Mouse (Mus musculus): Measurements from ENCODE around the gene Akr1c19.
"Not testable (repeated sequence)": the region's sequence is repeated elsewhere in the genome, so short reads cannot be mapped to it uniquely, and the experiment has no call there.

Akr1c19 gene

DNA sequence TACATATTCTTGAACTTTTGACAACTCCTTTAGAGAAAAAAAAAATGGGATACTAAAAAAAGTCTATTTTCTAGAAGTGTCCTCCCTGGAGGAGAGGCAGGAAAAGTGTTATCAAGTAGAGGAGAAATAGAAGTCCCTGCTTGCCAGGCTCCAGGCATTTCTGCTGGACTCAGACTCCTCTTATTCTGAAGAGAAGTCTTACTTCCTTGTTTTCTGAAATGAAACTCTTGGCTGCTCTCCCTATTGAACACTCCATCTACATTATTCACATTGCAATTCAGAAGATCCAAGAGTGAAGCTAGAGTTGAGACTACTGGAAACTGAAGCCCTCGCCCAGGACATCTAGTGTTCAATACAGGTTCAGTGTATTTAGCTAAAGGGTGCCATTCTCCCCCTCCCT lies at the start of gene Akr1c19:
Gene Akr1c19 (plus strand): TSS at position 260 of the 400 bp plus-strand sequence.
- DNase-seq (ENCODE audit: low read depth in 2 of 2, low spot score in 2 of 2): no peak

DNA sequence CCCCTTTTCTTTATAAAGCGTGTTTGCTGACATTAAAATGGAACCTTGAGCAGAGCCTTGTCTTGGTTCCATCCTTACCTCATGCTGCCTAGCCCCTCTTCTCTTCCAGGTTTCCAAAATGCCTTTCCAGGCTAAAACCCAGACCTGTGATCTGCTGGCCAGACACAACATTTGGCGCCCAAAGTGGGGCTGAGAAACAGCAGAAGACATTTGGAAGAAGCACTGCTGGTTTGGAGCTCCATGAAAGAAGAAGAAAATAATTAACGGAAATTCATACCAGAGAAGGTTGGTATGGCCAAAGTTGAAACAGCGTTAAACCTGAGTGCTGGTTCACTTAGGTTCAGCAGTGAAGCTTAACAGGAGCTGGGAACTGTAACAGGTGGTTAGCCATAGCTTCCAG lies 47.2 kb upstream of the Akr1c19 start:
- DNase-seq (ENCODE audit: low read depth in 2 of 2, low spot score in 2 of 2): not testable (repeated sequence)

DNA sequence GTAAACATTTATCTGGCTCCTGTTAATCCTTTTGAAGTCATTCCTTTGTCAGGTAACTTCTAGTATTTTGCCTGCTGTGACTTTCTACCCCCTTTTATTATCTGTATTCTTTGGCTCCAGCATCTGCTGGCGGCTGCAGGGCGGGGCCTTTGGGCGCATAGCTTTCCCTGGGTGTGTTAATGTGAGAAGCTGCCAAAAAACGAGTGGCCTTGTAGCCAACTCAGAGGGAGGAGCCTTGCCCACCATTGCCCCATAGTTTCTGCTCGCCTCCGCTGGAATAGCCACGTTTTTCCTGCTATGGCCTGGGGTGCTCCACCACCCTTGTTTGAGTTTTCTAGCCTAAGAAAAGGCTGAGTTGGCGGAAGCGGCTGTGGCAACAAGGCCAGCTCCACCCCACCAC lies 45.4 kb upstream of the Akr1c19 start:
- no peak for DNase-seq (ENCODE audit: low read depth in 2 of 2, low spot score in 2 of 2)

DNA sequence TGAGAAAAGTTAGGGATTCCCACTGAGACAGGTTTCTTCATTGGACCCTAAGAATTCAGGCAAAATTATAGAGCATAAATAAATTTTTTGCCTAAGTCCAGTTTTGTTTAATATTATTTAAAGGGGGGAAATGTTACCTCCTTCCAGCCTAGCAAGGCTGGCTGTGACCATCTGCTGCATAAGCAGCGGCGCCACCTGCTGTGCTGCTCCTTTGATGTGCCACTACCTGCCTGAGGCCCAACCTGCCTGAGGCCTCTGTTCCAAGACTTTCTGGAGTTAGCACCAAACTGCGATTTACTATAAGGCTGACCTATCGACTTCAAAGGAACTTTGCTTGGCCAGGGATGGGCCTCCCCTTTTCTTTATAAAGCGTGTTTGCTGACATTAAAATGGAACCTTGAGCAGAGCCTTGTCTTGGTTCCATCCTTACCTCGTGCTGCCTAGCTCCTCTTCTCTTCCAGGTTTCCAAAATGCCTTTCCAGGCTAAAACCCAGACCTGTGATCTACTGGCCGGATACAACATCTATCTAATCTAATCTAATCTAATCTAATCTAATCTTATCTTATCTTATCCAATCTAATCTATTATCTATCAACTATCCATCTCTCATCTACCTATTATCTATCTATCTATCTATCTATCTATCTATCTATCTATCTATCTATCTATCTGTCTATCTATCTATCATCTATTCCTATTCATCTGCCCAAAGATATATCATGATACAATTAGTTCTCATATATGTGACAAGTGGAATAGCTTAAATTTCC lies 41.7 kb upstream of the Akr1c19 start:
- DNase-seq (ENCODE audit: low read depth in 2 of 2, low spot score in 2 of 2): not testable (repeated sequence)

DNA sequence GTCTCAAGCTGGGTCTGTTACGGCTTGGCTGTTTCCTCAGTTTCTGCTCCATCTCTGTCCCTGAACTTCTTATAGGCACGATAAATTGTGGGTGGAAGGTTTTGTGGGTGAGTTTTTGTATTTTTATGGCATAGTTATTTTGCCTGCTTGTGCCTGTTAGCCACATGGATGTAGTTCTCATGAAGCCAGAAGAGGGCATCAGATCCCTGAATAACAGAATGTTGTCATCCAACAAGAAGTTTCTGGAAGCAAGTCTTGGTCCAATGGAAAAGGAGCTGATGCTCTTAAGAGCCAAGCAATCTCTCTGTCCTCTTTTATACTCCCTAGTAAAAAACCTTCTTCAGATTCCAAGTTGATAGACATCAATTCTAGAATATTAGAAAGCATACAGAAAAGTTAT lies 40.3 kb upstream of the Akr1c19 start:
- no peak for DNase-seq (ENCODE audit: low read depth in 2 of 2, low spot score in 2 of 2)

DNA sequence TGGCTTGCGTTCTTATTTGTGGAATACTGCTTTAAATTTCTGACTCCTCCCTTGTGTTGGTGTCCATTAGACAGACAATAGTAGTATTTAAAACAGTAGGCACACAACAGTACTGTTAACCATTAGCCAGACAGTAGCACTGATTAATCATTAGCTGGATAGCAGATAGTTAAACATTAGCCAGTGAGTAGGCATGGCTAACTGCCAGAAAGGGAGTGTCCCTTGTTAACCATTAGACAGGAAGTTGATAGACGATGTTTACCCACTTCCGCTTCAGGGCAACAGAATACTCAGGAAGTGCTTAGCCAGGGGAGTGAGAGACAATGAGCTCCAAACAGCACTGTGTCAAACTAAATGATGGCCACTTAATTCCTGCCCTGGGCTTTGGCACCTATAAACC lies 37.6 kb upstream of the Akr1c19 start, which contains the start of gene Akr1c13:
Gene Akr1c13 (plus strand): TSS at position 247 of the 400 bp plus-strand sequence.
- DNase-seq (ENCODE audit: low read depth in 2 of 2, low spot score in 2 of 2): peak in 1 of 2 experiments; percentile 8

DNA sequence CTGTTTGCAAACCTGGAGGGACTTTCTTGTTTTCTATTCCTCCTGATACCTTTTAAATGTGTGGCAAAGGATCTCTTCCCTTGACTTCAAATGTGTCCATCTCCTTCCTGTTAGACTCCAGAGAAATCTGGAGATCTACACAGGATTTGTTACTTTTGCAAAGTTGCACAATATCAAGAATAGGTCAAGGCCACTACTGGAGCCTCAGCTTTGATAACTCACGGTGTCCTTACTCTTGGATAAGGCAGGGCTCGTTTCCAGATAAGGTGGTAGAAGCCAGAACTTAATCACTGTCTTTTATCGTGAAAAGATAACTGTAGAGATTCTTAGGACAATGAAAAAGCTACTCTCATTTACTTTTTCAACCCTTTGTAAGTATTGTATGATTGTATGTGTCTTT lies 36.0 kb upstream of the Akr1c19 start:
- DNase-seq (ENCODE audit: low read depth in 2 of 2, low spot score in 2 of 2): no peak

DNA sequence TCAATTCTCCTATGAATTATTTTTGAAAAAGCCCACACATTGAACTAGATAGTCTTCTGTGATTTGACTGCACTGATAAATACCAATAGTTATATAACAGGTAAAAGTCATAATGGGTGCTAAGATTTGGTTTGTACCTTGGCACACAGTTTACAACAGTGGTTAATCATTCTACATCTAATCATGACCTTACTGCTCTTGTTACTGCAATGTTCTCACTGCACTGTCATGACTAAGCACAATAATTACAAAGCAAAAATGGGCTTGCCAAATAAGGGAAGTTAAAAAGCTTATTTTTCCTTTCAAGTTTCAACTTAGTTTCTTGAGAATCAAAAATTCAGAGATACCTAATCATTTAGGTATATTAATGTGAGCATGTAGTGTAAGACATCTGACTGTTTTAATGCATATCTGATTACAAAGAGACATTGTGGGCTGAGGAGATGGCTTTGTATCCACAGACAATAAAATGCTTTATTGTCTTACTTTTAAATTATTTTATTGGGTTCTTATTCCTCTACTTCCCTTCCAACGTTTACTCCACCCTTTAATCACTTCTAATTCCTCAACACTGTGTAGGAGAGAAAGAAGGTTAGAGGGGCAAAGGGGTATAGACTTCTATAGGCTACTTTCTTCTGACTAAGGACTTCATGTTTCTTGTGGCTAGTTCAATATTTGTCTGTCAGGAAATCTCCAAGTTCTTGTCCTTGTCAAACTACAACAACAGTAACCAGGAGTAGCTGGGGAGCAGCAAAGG lies 22.2 kb upstream of the Akr1c19 start:
- DNase-seq (ENCODE audit: low read depth in 2 of 2, low spot score in 2 of 2): no peak

DNA sequence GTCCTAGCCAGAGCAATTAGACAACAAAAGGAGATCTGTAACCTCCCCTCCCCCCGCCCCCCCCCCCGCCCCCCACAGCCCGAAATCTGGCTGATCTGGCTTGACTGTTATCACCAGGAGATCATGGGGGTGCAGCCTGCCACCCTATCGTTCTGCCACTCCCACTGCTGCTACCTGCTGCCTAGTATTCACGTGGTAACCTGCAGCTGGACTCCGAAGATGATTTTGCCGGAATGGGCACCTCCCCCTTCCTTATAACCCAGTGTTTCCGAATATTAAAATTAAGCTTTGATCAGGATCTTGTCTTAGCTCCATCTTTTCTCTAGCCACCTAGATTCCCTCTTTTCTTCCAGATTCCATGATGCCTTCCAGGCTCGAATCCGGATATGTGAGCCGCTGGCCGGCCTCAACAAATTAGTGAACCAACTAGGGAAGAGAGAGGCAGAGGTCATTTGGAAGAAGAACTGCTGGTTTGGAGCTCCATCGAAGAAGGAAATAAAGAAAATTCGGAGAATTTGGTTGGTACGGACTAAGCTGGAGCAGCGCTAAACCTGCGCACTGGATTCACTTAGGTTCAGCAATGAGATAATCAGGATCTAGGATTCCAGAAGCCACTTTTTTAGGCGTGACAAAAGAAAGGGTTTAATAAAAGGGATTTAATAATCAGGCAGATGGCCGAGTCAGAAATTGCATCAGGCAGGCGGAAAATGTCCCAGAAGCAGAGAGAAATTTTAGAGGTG lies 16.8 kb upstream of the Akr1c19 start:
- DNase-seq (ENCODE audit: low read depth in 2 of 2, low spot score in 2 of 2): no peak

DNA sequence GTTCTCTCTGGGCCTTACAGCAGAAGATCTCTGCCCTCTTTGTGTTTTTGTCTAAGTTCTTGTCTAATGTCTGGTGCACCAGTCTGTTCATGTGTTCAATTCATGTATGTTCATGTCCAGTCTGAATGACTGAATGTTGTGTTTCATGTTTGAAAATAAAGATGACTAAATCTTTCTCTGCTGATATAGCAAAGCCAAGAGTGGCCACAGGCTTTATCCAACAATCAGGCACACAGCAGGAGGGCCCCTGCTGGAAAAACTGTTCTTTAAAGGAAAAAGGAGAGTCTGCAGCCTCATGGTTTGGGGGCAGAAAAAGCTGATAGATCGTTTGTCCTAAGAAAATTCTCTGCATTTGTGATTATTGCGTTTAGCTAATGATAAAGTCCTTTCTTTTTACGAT lies 16.2 kb upstream of the Akr1c19 start:
- no peak for DNase-seq (ENCODE audit: low read depth in 2 of 2, low spot score in 2 of 2)

DNA sequence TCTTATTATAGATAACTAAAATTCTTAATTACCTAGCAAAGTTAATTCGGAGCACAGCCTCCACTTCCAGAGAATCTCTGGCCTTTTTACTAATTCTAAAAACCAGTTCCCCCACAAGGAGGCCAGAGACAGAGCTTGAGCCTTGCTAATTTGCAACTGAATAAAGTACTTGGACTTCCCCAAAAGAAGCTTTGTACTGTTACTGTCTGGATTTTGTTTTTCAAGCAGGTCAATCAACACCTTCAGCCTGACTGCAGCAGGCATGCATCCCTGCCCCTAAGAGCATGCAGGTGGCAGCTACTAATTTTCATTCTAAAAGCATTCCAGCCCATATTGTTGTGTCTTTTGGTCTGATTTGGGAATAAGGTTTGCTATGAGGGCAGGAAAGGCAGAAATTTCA lies 13.0 kb upstream of the Akr1c19 start:
- not testable (repeated sequence) for DNase-seq (ENCODE audit: low read depth in 2 of 2, low spot score in 2 of 2)

DNA sequence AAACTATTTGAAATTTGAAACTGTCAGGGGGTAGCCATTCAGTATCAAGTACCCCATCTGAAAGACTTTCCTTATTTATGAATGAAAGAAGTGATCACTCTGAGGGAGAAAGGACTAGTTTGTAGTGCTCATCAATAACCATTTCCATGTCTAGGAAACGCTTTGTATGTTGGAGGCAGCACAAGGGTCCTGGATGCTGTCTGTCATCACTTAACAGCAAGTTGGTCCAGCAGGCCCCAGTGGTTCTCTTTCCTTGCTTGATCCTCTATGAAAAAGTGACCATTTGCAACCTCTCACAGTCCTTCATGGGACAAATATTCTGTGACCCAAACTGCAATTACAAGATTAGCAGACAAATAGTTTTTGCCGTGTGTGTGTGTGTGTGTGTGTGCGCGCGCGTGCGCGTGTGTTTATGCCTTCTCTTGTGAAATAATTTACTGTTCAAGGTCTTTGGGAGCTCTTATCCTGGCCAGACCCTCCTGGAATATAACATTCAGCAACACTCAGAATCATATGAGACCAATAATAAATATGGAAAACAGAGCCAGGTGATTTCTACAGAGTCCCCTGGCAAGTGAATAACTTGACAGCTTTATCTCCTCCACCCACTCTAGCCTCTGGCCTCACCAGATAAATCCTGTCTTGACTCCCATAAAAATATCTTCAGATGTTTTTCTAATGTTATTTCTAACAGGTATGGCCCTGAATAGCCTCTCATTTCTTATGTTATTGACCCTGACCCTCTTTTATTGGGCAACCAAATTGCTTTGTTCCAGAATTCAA lies 2.5 kb downstream of the Akr1c19 start:
- DNase-seq (ENCODE audit: low read depth in 2 of 2, low spot score in 2 of 2): no peak

DNA sequence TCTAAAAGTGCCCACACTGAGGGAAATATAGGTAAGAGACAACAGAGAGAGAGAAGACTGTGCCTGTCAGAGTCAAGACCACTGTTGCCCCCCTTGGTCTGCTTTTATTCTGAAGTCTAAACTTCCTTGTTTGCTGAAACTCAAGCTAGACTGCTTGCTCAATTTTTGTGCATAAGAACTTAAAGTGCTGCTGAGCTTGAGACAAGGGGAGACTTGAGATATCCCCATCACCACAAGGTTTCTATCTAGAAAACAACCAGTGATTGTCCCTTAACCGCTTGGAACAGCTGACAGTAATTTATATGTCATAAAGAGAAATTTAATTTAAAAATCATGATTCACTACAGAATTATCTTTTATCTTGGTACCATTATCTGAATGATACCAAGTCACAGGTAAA lies 4.6 kb downstream of the Akr1c19 start:
- no peak for DNase-seq (ENCODE audit: low read depth in 2 of 2, low spot score in 2 of 2)

DNA sequence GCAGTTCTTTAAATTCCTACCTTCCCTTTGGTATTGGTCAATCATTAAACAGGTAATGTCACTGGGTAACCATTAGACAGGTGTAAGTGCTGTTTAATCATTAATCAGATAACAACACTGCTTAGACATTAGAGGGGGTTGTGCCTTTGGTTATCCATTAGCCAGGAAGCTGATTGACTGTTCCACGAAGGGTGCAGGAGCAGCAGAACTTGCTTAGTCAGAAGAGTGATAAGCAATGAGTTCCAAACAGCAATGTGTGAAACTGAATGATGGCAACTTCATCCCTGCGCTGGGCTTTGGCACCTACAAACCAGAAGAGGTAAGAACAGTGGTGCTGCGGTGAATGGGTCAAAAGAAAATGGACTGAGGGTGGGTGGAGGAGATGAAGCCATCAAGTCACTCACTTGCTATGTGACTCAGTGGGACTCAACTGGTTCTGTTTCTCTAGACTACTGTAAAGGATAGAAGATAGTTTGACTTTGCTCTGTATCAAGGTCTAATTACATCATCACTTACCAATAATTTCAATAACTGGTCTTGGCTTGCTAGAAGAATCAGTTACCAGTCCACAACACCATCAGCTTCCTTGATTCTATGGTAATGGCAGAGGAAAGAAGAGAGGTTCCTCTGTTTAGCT lies 5.2 kb downstream of the Akr1c19 start:
- no peak for DNase-seq (ENCODE audit: low read depth in 2 of 2, low spot score in 2 of 2)

DNA sequence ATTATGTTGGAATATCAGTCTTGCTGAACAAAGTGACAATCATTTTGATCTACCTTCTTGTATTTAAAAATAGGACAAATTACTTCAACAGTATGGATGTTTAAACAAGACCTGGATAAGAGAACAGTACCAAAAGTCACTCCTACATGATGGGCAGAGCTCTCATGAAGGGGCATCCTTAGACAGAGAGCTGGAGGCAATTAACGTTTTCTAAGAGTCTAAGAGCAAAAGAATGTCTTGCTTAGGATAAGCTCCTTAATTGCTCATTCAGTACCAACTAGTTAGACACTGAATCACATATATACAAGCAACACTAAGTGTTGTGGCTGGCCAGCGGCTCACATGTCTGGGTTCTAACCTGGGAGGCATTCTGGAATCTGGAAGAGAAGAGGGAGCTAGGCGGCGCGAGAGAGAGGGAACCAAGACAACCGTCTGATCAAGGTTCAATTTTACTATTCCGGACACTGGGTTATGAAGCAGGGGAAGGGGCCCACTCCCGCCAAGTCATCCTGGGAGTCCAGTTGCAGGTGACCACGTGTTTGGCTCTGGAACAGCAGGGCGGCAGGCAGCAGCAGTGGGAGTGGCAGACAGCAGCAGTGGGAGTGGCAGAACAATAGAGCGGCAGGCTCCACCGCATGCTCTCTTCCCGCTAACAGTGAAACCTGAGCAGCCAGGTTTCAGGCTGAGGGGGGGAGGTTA lies 16.5 kb downstream of the Akr1c19 start:
- no peak for DNase-seq (ENCODE audit: low read depth in 2 of 2, low spot score in 2 of 2)

DNA sequence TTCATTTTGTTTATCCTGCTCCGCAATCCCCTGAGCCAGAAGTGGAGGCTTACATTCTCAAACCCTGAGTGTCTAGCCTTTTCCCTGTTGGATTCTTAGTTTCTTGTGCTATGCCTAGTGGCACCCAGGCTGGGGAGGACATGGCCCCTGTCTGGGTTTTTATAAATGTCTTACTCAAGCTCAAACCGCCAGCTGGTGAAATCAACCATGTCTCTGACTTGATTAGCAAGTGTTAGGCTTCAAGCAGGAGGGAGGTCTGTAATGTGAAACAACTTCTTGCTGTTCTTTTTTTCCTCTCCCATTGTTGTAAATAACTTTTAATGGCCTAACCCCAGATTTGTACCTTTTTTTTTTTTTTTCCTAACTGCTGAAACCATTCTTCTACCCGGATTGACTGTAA lies 20.8 kb downstream of the Akr1c19 start:
- no peak for DNase-seq (ENCODE audit: low read depth in 2 of 2, low spot score in 2 of 2)

DNA sequence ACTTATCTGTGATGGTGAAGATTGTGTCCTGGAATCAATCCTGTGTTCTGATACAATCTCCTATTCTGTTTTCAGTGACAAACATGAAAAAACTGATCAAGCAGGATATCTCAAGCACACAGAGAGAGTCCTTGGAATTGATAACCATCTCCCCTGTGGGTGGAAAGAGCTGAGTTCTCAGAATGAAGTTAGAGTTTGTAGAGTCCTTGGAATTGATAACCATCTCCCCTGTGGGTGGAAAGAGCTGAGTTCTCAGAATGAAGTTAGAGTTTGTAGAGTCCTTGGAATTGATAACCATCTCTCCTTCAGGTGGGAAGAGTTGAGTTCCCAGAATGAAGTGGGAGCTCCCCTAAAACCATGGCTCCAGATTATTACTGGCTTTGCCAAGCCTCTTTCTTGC lies 28.4 kb downstream of the Akr1c19 start:
- not testable (repeated sequence) for DNase-seq (ENCODE audit: low read depth in 2 of 2, low spot score in 2 of 2)

DNA sequence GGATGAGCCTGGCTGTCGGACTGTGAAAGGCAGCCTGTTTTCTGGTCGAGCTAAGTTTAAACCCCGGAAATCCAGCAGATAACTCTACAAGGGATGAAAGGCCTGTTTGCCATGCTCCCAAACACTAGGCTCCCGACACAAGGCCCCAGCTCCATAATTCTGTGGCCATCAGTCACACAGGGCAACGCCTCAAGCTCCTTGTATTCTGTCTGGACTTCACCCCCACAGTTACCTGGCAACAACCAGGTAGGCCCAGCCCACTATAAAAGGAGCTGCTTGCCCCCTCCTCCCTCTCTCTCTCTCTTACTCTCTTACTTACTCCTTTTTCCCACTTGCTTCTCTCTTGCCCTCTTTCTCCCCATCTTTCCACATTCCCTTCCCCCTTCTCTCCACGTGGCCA lies 28.8 kb downstream of the Akr1c19 start:
- DNase-seq (ENCODE audit: low read depth in 2 of 2, low spot score in 2 of 2): no peak

DNA sequence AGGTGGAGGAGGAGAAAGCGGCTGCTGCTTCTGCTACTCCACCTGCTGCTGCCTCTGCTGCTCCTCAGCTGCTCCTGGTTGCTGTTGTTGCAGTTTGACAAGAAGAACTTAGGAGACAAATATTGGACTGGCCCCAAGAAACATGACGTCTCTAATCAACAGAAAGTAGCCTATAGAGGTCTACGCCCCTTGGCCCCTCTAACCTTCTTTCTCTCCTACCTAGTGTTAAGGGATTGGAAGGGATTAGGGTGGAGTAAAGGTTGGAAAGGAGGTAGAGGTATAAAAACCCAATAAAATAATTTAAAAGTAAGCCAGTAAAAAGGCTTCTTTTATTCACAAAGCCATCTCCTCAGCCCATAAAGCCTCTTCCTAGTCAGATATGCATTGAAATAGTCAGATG lies 36.1 kb downstream of the Akr1c19 start:
- no peak for DNase-seq (ENCODE audit: low read depth in 2 of 2, low spot score in 2 of 2)

DNA sequence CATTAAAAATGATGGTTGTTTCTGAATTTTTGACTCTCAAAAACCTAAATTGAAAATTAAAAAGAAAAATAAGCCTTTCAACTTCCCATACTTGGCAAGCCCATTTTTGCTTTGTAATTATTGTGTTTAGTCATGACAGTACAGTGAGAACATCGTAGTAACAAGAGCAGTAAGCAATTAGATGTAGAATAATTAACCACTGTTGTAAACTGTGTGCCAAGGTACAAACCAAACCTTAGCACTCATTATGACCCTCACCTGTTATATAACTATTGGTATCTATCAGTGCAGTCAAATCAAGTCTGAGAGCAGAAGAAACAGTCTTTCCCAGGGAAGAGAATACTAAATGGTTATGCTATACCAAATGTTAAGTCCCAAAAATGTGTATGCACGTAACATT lies 36.5 kb downstream of the Akr1c19 start:
- DNase-seq (ENCODE audit: low read depth in 2 of 2, low spot score in 2 of 2): no peak

Data from CD8-positive naive resting alpha-beta T cell, adult 2 months (primary cell).